Mouse (Mus musculus): ENCODE results near the gene Rac2. TPM values are rescaled to one million over a fixed set of nuclear protein-coding genes. Genes with fewer than 3 reads are reported as not detected.

The Rac2 gene
- polyA plus RNA-seq, 1 experiment from 2014 or later: 11.3 TPM

GRCm38 (mm10) chr15:78510736-78511135 is 61.8 kb downstream of the Rac2 start:
- H3K9ac ChIP-seq: no peak overlapping the region
- H3K36me3 ChIP-seq: no peaks in the 10 kb centered on the region
- H3K4me3 ChIP-seq: no peak overlapping the region
- H3K4me1 ChIP-seq: peaks cover 21% of the 10 kb centered on the region
- no peak overlapping the region for H3K27ac ChIP-seq
- 91% methylated on average over 6 of the region's 6 CpGs for WGBS
- H3K4me2 ChIP-seq (replicated peaks): no peak overlapping the region
- H3K27me3 ChIP-seq: no peaks in the 10 kb centered on the region
- H3K9me3 ChIP-seq: no peaks in the 10 kb centered on the region
- no peak for ATAC-seq (ENCODE audit: low FRiP score, low read depth)

GRCm38 (mm10) chr15:78510121-78510576 is 62.4 kb downstream of the Rac2 start:
- ATAC-seq (ENCODE audit: low FRiP score, low read depth): no peak
- Histone ChIP-seq H3K27me3 (no peaks in the 10 kb centered on the region), H3K9me3 (no peaks in the 10 kb centered on the region), H3K4me3 (no peak overlapping the region), H3K9ac (peak overlapping the region; percentile 48; the same call in 1 of the 2 replicates), H3K4me1 (peaks cover 15% of the 10 kb centered on the region), H3K36me3 (no peaks in the 10 kb centered on the region), H3K27ac (no peak overlapping the region; the same call in 1 of the 2 replicates), H3K4me2 (replicated peaks) (no peak overlapping the region)
- 52% methylated on average over 8 of the region's 8 CpGs for WGBS

- Histone ChIP-seq H3K4me2 (replicated peaks) (no peak overlapping the region), H3K4me3 (no peak overlapping the region), H3K27ac (no peak overlapping the region), H3K4me1 (peaks cover 10% of the 10 kb centered on the region), H3K36me3 (no peaks in the 10 kb centered on the region), H3K9me3 (peaks cover 7% of the 10 kb centered on the region; the same call in 1 of the 2 replicates), H3K9ac (peak overlapping the region; percentile 48; the same call in 1 of the 2 replicates), H3K27me3 (no peaks in the 10 kb centered on the region)
- 48% methylated on average over 12 of the region's 12 CpGs for WGBS
- ATAC-seq (ENCODE audit: low FRiP score, low read depth): no peak
These were observed 63.2 kb downstream of the Rac2 start for GRCm38 (mm10) chr15:78509297-78509899.

Other genes starting within 250 kb of the Rac2 start
- gene Csf2rb, start 247.0 kb downstream of the Rac2 start, polyA plus RNA-seq (2015; fragmentation: Nextera tagmentation; extraction: Ambion mirVana): 1.2 and 1.6 TPM in 2 replicates
- gene Tex33, start 176.9 kb downstream of the Rac2 start, polyA plus RNA-seq (2015; fragmentation: Nextera tagmentation; extraction: Ambion mirVana): not detected in 2 replicates
- gene Tst, start 166.9 kb downstream of the Rac2 start, polyA plus RNA-seq (2015; fragmentation: Nextera tagmentation; extraction: Ambion mirVana): 5.6 and 7.3 TPM in 2 replicates
- gene Mpst, start 166.4 kb downstream of the Rac2 start, polyA plus RNA-seq (2015; fragmentation: Nextera tagmentation; extraction: Ambion mirVana): 1.6 TPM in 2 replicates
- gene Kctd17, start 144.2 kb downstream of the Rac2 start, polyA plus RNA-seq (2015; fragmentation: Nextera tagmentation; extraction: Ambion mirVana): 45.0 and 48.3 TPM in 2 replicates
- gene Tmprss6, start 104.1 kb downstream of the Rac2 start, polyA plus RNA-seq (2015; fragmentation: Nextera tagmentation; extraction: Ambion mirVana): 0.13 and 0.81 TPM in 2 replicates
- 0.22 and 0.24 TPM in 2 replicates for gene Il2rb, start 77.5 kb downstream of the Rac2 start, polyA plus RNA-seq (2015; fragmentation: Nextera tagmentation; extraction: Ambion mirVana)
- gene C1qtnf6, start 41.4 kb downstream of the Rac2 start, polyA plus RNA-seq (2015; fragmentation: Nextera tagmentation; extraction: Ambion mirVana): 32.2 and 34.6 TPM in 2 replicates
- not detected in 2 replicates for gene Sstr3, start 28.1 kb downstream of the Rac2 start, polyA plus RNA-seq (2015; fragmentation: Nextera tagmentation; extraction: Ambion mirVana)
- 8.0 and 8.7 TPM in 2 replicates for gene Cyth4, start 24.3 kb upstream of the Rac2 start, polyA plus RNA-seq (2015; fragmentation: Nextera tagmentation; extraction: Ambion mirVana)
- 0.05 and 0.11 TPM in 2 replicates for gene Elfn2, start 146.0 kb upstream of the Rac2 start, polyA plus RNA-seq (2015; fragmentation: Nextera tagmentation; extraction: Ambion mirVana)
- gene Mfng, start 200.7 kb upstream of the Rac2 start, polyA plus RNA-seq (2015; fragmentation: Nextera tagmentation; extraction: Ambion mirVana): 14.1 and 15.0 TPM in 2 replicates
- 3.0 TPM in 2 replicates for gene Card10, start 230.3 kb upstream of the Rac2 start, polyA plus RNA-seq (2015; fragmentation: Nextera tagmentation; extraction: Ambion mirVana)

Data from limb, embryonic 13.5 days (tissue).